Mouse (Mus musculus): Measurements from ENCODE around the gene Crb1.
A peak's percentile ranks its signal among the peaks of the same experiment; 100 is the strongest.

Crb1 gene

DNA sequence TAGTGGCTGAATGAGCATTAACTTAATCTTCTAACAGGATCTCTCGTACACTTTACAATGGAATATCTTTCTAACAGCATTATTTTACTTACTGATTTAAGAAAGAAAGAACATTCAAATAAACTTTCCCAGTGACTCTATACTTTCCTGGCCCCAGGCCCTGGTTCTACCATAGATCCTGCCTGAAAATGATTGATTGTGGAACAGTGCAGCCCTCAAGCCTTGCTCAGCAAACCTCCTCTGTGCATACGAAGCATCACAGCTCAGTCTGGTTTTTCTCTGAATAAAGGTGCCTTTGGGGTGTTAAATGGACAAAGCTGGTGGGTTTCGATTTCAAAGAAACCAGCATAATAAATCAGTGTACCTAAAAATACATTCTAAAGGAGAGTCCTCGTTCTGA, 153.1 kb downstream of the Crb1 start:
- DNase-seq (ENCODE audit: low spot score): no peak

DNA sequence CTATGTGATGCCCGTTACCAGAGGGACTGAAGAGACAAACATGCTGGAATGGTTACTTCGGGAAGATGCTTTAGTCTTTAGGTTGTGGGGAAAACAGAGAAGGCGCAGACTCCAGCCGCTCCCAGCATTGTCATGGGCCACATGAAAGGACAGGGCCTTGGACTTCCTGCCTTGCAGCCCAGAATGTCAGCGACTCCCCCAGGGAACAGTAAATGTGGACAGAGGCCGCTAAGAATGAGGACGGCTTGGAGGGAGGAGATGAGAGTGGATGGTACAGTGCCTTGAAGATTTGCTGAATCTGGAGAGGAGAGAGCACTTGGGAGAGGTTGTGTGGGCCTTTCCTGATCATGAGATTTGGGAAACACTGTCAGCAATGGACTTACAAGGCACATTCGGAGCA, 161.6 kb downstream of the Crb1 start:
- no peak for DNase-seq (ENCODE audit: low spot score)

DNA sequence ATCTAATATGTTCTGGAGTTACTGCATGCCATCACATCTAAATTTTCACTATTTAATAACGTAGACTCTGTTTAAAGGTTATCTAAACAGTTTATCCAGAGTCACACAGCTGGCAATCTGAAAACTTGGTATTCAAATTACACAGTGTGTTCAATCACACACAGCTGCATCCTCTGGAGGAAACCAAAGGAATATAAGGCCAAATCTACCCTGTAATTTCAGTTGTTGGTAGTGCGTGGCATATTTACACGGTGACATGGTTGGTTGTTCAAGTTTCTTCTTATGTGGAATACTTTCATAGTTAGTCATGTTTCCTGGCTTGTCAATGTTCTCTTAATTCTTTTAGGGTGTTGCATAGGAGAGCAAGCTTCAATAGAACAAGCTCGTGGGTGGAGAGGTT, 166.4 kb downstream of the Crb1 start:
- DNase-seq (ENCODE audit: low spot score): no peak

DNA sequence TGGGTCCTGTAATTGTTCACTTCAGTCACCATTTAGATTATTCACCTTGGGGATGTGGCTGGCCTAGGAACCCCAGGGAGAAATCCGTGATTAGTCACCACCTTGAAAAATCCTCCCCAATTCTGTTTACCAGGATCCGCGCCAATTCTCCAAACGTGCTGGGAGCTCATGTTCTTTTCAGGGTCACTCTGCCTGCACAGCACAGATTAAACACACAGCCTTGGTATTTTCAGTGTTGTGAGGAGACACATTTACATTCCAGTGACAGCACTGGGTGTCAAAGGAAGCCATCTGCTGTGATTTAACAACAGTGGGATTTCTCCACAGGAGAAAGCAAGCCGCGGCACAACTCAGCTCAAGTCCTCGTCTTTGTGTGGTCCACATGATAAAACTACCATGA, 167.1 kb downstream of the Crb1 start:
- peak; percentile 83 for DNase-seq (ENCODE audit: low spot score)

DNA sequence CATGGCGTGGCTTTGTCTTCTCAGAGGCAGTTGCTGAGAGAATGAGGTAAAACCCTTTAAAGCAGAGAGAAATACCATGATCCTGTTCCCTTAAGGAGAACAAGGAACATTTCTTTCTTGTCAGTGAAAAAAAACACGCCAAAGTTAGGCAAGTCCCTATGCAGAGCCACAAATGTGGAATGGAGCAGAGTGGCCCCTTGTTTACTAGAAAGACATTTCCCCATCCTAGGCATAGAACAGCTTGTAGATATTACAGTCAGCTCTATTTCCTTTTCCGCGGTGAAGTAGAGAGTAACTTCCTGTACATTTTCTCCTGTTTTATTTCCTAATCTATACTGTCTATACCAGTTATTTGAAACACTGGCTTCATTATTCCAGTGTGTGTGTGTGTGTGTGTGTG, 170.6 kb downstream of the Crb1 start:
- no peak for DNase-seq (ENCODE audit: low spot score)

DNA sequence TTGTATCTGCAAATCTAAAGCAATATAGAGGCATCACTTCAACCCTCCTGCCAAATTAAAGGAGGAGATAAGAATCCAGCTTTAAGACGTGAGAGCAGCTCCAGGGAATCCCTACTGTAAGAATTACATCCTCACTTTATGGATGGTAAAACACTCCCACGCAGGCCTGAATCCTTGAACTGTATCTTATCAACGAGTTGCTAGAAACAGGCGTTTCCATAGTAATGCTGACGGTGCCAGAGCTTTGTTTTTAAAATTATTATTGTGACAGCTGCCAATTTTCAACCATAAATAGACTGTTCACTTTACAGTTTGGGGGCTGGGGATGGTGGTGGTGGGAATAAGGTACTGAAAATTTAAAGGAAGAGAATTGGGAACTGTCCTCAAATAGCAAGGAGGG, 173.9 kb downstream of the Crb1 start:
- no peak for DNase-seq (ENCODE audit: low spot score)

DNA sequence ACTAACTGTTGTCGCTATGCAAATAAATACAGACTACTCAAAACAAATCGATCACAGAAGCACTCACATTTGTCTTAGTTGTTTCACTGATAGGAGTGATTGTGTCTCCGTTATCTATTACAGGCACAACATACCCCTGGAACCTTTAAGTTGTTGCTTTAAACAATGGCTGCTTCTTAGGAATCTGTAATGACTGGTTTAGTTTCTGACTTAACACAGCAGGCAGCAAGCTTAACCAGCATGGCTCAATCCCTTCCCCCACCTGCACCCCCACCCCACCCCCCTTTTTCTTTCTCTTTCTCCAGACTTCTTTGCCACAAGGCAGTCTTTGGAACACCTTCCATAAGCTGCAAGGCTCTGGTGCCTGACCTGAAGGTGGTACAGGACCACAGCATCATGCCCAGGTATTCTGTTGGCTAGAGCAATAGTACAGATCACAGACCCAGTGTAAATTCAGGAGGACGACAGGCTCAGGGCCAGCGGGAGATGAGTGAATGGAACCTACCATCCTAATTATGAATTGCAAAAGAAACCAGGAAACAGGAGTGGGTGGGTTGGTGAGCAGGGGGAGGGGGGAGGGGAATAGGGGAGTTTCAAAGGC, 182.4 kb downstream of the Crb1 start:
- no peak for DNase-seq (ENCODE audit: low spot score)

DNA sequence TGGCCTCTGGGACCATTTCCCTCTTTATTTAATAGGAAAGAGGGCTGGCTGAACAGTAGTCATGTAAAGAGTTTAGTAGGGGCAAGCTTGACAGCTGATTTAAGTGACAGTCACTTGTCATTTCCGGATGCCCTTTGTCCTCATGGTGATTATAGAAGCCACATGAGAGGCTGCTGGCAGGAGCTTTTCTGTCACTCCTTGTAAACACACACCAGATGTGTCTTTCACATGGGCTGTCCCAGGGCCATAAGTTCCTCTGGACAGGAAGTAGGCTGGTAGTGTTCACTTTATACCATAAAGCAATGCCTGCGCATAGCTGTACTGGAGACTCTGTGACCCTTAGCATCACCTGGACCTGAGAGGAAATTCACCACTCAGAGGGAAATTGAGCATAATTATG, 182.9 kb downstream of the Crb1 start:
- no peak for DNase-seq (ENCODE audit: low spot score)

DNA sequence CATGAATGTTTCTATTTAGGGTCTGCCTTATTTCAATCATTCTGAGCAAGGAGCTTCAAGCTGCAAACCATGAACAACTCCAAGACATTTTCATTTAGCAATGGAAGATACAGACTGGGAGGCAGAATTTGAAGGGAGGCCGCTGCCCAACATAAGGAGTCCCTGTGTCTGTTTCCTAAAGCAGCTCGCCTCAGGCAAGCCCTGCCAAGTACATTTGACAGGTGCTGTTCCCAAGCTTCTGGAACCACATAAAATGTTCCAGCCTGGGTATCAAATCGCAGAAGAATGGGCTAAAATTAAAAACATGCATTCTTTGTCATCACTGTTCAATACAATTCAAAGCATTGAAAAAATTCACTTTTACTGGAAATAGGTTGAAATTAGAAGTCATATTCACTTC, 184.3 kb downstream of the Crb1 start:
- DNase-seq (ENCODE audit: low spot score): no peak

DNA sequence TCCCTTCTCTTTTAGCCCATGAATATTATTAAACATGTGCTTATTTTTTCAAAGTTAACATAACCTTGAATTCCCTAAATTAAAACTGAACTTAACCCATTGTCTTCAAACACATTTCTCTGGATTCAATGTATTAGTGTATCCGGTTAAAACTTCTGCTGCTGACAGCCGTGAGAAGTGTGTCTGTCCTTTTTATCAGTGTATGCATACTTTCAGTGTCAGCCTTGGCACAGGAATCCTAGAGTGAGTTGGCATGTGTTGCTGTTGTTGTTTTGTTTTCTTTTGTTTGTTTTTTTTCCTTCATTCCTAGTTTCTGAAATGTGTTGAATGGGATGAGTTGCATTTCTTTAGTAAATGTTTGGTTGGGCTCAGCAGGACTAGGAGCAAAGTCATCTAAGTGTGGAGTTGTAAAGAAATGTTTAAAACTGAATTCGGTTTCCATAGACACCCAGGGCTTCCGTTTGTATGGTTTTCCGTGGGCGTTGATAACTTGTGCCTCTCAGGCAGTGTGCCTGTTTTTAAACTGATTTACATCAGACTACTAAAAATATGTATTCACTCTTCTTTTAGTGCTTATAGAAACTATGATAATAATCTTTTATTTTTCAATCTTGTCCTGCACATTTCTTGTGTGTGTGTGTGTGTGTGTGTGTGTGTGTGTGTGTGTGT, 196.3 kb downstream of the Crb1 start:
- DNase-seq (ENCODE audit: low spot score): no peak

DNA sequence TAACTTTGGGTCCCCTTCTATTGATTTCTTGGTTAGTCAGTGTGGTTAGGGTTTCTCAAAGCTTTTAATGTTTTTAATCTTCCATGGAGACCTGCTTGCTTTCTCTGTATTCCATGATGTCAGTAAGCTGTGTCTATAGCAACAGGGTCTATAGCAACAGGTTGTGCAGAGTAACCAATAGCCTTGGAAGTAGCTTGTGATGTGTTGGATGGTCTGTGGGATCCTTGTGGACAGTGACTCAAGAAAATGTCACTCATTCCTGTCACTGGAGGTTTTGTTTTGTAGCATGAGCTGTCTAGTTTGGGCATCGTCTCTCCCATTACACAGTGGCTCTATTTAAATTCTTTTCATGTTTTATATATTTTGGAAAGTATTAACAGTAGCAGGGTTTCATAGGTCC, 197.2 kb downstream of the Crb1 start:
- no peak for DNase-seq (ENCODE audit: low spot score)

DNA sequence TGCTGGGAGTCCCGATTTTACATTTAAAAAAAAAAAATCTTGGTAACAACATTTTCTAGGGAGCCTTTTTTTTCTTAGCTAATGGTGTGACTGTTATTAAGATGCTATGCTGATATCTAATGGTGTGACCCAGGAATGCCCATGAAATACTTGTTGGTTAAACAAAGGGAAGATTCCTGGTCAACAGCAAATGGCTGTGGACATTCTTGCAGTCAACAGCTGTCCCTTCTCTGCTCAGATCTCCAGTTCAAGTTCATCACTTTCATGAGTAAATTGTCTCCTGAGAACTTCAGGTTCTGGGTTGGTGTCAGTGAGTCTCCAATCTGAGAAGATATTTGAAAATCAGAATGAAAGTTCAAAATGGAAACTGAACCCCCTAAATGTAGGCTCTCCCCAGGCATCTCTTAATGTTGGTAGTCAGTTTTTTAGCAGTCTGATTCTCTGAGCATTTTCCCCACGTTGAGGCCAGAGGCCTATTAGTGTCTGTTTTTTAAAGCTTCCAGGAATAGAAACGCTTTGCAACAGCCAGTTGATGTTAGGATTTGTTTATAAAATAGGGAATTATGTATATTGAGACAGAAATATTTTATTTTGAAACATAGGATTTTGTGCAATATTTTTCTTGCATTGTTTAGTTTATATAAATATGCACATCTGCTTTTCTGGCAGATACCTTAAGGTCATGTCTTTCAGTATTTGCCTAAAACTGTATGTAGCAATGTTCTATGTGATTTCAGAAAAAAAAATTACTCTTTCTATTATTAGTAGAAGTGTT, 202.7 kb downstream of the Crb1 start:
- DNase-seq (ENCODE audit: low spot score): no peak

DNA sequence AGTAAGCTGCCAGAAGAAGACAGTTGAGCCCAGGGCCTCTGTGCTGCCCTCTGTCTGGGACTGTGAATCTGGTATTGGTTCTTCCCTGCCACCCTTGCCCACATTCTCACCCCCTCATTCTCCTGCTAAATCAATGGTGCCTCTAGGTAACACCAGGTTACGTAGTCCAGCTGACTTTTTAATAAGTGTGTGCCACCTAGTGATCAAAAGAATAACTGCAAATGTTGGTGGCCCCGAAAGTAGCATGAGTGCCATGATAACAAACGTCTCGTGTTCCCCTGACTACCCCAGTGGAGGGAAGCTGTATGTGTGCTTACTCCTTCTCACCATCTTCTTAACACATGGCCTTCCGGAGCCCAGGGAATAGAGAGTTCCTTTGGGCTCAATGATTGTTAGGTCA, 214.1 kb downstream of the Crb1 start:
- no peak for DNase-seq (ENCODE audit: low spot score)

DNA sequence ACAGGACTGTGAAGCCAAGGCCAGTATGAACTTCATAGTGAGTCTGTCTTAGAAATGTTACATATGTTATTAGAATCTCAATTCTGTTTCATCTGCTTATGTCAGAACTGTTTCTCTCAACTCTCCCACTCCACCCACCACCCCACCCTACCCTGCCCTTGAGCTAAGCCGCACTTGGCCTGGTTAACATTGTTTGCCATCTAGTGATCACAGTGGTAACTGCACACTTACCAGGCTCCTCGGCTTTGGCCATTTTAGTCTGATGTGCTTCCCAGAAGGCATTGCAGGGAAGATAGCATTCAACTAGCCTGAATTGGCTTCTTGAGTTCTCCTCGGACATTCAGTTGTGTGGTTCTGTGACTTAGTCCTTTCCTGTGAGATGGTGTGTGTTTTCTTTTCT, 215.3 kb downstream of the Crb1 start:
- no peak for DNase-seq (ENCODE audit: low spot score)

DNA sequence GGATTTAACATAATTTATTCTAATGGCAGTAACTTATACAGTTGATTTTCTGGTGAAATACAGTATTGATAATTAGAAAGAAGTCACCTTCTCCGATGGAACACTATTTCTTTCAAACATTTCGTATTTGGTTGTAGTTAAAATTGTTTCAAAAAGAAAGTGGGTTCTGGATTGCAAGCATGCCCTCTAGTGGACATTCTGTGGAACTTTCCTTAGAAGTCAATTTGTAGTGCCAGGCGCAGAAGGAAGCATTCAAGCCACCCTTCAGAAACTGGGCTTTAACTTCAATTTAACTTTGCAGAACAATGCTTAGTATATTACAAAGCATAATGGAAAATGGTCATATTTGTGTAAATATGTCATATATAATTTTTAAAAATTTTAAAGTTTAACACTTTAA, 220.5 kb downstream of the Crb1 start:
- DNase-seq (ENCODE audit: low spot score): no peak

DNA sequence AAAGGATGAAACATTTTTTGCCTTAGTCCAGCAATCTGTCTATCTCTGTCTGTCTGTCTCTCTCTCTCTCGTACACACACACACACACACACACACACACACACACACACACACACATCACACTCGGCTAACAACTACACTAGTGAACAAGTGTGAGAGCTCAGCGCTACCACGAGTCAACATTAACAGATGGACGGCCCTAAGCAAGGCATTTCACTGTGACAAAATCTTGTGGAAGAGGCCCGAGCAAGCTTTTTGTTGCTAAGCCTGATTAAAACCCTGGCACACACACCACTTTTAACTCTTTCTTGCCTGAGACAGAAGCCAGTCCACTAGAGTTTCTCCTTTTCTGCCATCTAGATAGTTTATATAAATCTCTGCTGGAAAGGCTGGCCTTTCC, 223.4 kb downstream of the Crb1 start:
- DNase-seq (ENCODE audit: low spot score): no peak

DNA sequence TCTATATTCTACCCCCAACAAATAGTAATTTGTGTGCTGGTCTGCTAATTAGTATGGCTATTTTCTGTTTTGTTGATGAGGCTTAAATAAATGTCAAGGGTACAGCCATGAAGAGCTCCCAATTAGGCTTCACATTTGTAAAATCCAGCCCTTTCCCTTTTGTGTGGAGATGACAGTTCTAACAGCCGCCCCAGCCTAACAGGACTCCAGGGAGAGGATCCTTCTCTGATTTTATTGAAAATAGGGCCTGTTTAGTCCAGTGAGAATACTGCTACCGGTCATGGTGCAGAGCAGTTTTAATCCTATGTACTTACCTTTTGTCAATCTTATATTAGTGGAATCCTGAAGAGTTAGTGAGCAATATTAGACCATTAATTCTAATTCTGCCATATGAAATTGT, 223.9 kb downstream of the Crb1 start:
- DNase-seq (ENCODE audit: low spot score): no peak
